Mouse (Mus musculus) ZHBTc4 (cell line): ENCODE measurements at regions not wholly inside any gene's neighbourhood (a gene's known extent, or its start where the extent isn't known, plus 50 kb on each side); places are given as distances from the start of the nearest gene placed in this dataset.
A peak's percentile ranks its signal among the peaks of the same experiment; 100 is the strongest.

Experiments used
- DNase-seq: peaks from one replicate; pipeline ENCODE4 v3.0.0-alpha.2; 2011; ENCODE audit warnings: low read depth, low spot score

DNA sequence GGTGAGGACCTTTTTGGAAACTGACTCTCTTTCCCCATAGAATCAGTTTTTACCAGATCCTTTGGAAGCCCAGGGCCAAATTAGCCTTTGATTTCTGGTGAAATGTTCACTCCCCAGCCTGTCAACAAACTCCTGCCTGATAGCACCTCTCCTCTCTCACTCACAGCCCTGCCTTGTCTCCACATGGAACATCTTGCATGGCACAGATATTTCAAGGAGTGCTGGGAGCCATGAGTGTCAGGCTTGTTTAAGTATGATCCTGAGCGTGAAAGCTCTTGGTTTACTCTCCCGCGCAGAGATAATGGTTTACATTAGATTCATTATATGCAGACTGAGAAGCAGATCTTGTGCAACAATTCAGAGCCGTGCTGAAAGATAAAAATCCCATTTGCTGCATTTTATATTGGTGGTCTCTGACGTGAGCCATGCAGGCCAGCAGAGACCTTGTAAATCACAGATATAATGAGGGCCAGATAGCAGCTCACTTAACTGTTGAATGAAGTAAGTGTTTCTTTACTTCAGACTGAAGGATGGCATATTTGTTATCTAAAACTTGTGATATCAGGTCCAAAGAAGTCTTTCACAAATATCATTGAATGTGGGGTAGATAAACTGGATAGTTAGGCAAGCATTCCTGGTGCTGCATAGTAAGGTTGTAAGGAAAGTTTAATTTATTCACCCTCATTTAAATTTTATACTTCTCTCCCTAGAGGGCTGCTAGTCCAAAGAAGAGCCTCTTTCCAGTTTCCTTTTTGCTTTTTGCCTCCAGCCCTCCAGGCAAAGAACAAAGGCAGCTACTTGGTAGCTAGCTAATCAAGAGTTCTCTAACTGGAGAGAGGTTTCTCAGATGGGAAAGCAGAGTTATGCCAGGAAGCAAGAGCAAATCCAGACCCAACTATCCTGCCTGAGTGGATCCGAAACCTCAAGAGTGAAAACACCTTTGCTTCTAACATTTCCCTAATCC lies 81.8 kb downstream of the Tbx18 start:
- no peak for DNase-seq

GRCm38 (mm10) chr9:87648317-87648716 lies 82.7 kb downstream of the Tbx18 start:
- DNase-seq, result peak; percentile 1

- DNase-seq, result peak; percentile 4
Observed at GRCm38 (mm10) chr9:87645032-87645431, 86.0 kb downstream of the Tbx18 start.

DNA sequence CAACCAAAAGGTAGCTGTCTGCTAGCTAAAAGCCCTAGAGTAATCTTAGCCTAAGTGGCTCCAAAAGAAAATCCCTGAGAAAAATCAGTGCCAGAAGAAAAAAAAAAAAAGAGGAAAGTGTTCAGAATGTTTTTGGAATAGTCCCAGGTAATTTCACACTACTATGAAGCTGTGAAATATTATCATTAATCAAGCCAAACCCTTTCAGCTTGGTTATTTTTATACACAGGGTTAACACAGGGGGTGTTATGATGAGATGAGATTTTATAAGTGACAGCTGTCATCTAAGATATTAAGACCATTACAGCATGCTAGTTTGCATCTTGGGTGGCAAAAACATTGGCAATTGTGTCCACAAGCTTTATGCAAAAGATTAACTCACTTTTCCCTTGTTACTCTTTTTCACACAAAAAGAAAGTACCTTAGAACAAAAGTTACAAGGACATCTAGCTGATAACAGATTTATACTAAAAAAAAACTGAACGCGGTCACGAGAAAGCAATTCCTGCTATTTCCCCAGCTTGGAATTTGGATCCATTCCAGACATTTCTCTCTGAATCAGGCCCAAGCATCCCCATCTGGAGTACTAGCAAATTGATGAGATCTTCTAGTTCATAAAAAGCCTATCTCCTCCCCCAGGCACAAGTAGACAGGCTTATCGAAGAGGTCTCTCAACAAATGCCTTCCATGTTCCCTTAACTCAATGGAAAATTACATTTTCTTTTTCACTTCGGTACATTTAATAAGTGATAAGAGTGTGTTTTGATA lies 97.0 kb downstream of the Tbx18 start:
- DNase-seq, result no peak

GRCm38 (mm10) chr9:87626432-87626831 lies 104.6 kb downstream of the Tbx18 start:
- no peak for DNase-seq

DNA sequence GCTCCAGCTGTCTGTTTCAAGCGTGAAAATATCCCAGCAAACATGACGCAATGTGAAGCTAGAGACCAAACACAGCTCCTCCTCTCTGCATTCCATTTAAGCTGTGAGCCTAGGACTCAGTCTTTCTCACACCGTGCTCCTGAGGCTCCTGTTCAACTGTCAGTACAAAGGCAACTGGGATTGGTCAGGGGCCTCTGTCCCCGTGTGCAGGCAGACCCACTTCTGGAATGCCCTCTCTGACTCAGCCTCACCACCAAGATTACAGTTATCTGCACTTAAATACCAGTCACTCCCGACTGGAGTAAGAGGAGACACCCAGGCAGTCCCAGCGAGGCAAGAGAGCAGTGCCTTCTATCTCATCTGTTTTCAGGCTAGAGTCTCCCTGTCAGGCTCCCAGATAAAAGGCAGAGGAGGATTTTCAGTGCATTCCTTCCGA lies 112.8 kb downstream of the Tbx18 start:
- DNase-seq, result peak; percentile 5

DNA sequence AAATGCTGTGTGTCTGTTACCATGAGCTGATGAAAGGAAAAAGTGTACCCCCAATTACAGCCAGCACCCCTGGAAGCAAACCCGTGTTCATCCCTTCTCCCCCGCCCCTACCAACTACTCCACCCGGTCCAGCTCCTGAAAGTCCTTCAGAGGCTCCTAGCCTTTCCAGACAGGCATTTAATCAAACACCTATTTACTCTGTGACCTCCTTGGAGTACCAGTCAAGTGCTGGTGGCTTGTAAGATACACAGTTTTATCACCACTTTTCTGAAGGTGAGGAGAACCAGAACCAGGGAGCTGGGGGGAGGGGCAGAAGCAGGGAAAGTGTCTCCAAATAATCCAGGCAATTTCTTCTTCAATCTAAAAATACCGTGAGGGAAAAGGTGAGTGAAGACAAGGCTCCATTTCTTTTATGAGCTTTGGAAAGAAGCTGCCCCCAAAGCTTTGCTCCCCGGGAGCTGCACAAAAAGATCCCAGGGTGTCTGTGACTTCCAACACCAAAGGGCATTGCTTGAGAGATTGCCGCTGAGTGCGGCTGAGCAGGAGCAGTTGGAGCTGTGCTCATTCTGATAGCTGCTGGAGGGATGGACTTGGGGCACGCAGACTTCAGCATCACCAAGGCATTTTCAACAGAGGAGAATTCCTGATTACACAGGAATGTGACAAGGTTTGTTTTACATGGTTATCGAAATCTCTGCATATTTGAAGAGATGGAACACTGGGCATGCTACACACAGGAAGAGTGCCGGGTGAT lies 123.0 kb downstream of the Tbx18 start:
- no peak for DNase-seq

GRCm38 (mm10) chr9:87575591-87575990 lies 155.5 kb downstream of the Tbx18 start:
- no peak for DNase-seq

GRCm38 (mm10) chr9:87574250-87574864 lies 156.7 kb downstream of the Tbx18 start:
- DNase-seq, result no peak

- DNase-seq, result no peak
Observed at GRCm38 (mm10) chr9:87563244-87563643, 167.8 kb downstream of the Tbx18 start.

DNA sequence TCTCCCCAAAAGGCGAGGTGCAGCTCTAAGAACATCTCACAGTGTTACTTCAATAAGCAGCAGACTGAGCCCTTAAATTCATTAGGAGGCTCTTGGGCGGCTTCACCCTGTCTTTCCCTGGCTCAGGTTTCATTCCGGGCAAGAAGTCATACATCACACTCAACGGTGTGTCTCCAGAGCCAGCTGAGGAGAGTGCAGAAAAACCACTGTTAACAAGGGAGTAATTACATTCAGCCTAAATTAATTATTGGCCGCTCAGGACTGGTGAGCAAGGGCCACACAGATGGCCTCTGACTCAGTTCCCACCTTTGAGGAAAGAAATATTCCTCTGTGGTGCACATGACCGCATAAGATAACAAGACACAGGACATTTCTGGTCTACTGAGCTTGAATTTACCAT lies 168.3 kb downstream of the Tbx18 start:
- no peak for DNase-seq

DNA sequence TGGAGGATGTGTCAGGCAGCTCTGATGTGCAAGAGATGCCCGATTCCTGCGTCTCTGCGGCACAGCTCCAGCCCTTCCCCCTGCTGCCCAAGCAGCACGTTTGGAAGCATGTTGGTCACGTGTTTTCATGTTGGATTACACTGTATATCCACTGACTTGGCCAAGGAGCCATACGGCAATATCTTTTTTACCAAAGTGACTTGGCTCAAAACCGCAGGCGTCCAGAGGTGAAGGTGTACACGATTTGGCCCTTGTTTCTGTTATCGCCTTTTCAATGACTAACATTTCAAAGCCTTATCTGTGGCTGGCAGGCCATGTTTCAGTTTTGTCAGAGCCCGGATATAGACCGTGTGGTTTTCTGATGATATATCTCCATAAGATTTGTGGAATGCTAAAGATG lies 173.2 kb downstream of the Tbx18 start:
- DNase-seq, result no peak

GRCm38 (mm10) chr9:87556953-87557394 lies 174.1 kb downstream of the Tbx18 start:
- no peak for DNase-seq

DNA sequence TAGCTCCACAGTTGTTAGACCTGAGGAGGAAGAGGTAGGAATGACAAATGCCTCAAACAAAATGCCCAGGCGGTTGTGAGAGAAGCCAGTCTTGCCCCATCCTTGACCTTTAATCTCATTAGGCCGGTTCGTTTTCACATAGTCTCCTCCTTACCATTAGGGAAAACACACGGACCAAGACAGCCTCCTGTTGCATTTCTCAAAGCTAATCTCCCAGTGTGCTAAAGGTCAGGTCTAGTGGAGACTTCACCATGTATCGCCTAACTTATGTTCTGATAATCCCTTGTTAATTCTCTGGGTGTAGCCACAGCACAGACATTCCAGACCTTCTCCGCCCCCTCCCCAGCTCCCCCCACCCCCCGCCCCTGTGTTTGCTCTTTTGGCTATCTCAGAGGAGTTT lies 174.5 kb downstream of the Tbx18 start:
- no peak for DNase-seq

DNA sequence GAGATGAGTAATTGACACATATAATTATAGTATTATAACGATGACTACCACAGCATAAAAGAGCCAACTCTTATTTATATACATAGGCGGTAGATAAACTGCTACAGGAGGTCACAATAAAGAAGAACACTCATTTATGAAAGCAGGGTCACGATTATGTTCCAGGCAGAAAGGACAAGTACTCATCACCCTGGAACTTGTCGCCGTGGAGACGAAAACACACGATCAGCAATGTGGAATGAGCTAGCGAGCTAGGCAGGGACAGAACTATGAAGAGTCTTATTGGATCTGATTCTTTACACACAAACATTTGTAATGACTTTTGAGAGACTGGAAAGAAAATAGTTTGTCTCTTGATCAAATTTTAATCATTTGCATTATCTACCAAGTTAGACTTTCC lies 197.9 kb downstream of the Tbx18 start:
- DNase-seq, result no peak

GRCm38 (mm10) chr9:87529908-87530307 lies 201.2 kb downstream of the Tbx18 start:
- DNase-seq, result no peak

DNA sequence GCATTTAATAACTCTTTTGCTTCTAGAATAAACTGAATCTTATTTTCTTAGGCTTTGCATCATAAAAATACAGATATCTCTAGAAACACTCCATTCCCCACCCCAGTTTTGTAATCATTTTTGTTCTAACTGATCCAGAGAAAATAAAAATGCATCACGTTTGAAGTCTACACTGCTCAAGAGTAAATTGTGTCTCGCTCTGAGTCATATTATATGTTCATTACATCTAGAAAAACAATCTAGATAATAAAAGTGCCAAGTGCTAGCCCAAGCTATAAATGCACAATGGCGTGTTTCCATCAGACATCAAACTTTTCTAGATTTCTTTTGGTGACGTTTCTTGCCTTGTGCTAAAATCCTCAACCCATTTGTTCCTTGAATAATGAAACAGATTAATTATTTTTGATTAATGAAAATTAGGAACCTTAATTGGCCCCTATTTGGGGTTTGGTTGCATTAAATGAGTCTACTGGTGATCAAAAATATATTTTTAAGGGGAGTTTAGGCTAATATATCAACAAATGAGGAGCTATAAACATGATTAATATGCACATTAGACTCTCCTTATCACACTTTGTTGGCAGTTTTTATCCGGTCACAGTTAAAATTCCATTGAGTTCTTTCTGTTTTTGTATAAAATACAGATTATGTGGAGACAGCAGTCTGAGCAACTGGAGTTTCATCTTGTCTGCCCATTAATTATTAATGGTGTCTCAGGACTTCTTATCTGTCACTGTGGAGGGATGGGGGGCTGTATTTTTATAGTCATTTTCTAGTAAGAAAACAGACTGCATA lies 206.0 kb downstream of the Tbx18 start:
- no peak for DNase-seq

DNA sequence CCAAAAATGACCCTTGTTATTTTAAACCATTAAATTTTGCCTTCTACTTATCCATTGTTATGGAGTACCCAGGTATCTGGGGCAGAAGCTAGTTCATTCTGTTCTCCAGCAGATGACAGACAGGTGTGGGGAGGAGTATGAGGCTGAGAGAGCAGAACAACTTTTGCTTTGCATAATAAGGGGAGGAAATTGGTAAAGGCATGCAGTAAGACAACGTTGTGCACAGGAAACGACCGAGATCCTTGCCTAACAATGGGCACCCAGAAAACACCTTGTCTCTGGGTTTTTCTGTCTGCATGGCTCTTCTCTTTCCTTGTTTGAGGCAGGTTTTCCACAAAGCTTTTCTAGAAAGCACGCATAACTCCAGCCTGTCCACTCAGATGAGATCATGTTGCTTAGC lies 220.4 kb downstream of the Tbx18 start:
- DNase-seq, result peak; percentile 21

GRCm38 (mm10) chr9:87504673-87505385 lies 226.2 kb downstream of the Tbx18 start:
- no peak for DNase-seq

DNA sequence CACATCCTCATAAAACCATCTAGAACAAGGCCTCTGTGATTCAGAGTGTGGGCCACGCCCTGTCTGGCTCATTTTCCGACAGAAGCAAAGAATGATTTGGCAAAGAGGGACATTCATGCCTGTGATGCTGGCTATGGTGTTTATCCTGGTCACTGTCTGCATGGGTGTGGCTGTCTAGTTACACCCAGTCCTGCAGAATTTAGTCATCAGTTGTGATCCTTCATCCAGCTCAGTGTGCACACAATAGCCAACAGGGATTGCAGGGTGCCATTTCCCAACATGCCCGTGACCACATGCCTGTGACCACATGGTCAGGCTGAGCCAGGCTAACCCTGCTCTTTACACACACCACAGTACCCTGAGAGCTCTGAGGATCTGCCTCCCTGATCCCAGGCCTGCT lies 208.8 kb upstream of the Cep162 start:
- DNase-seq, result peak; percentile 11
